Mouse (Mus musculus) heart, embryonic 13.5 days (tissue): ENCODE data around the gene Arhgap23. TPM values are rescaled to one million over a fixed set of nuclear protein-coding genes. Genes with fewer than 3 reads are reported as not detected.

ENCODE experiments used
- ATAC-seq: fragments of 200-750 bp; cut with Nextera tagmentation; 2 replicates; pipeline ENCODE4 v1.8.0; 2017; ENCODE audit warnings: moderate TSS enrichment; ENCODE audit not compliant: insufficient number of reproducible peaks, low FRiP score, low TSS enrichment; ENCODE audit errors: extremely low read depth
- H3K27ac ChIP-seq: fragments of 300-500 bp; sonication (generic); replicated peaks from 2 replicates; pipeline ENCODE4 v1.5.1; 2015; ENCODE audit warnings: moderate library complexity, mild to moderate bottlenecking, inconsistent platforms
- H3K27me3 ChIP-seq: fragments of 300-500 bp; sonication (generic); replicated peaks from 2 replicates; pipeline ENCODE4 v1.6.1; 2015; ENCODE audit warnings: mild to moderate bottlenecking, inconsistent platforms
- H3K36me3 ChIP-seq: fragments of 300-500 bp; sonication (generic); 2 replicates; pipeline ENCODE4 v1.6.1; 2015; ENCODE audit warnings: mild to moderate bottlenecking, inconsistent platforms
- H3K4me1 ChIP-seq: fragments of 300-500 bp; sonication (generic); 2 replicates; pipeline ENCODE4 v1.6.1; 2015; ENCODE audit warnings: inconsistent platforms
- H3K4me2 ChIP-seq: fragments of 300-500 bp; sonication (generic); 2 replicates; pipeline ENCODE4 v1.6.1; 2015; ENCODE audit warnings: inconsistent platforms, mild to moderate bottlenecking, moderate library complexity
- H3K4me3 ChIP-seq: fragments of 300-500 bp; sonication (generic); 2 replicates; pipeline ENCODE4 v1.5.1; 2015; ENCODE audit warnings: moderate library complexity, mild to moderate bottlenecking, inconsistent platforms
- H3K9ac ChIP-seq: fragments of 300-500 bp; sonication (generic); 2 replicates; pipeline ENCODE4 v1.6.1; 2015; ENCODE audit warnings: inconsistent platforms, mild to moderate bottlenecking, moderate library complexity
- H3K9me3 ChIP-seq: fragments of 300-500 bp; sonication (generic); 2 replicates; pipeline ENCODE4 v1.6.1; 2016; ENCODE audit warnings: inconsistent platforms
- WGBS: fragments of 180-500 bp; shearing (Covaris S2); methylation state at CpG from one replicate; pipeline ENCODE4 v1.1.7; 2015; ENCODE audit warnings: mixed read lengths; 5-methylcytosine and 5-hydroxymethylcytosine counted together
- polyA plus RNA-seq: library from polyadenylated mRNA; unstranded; fragments of >200 nt; fragmentation: Nextera tagmentation; extraction: Ambion mirVana; gene quantifications from 2 replicates; pipeline ENCODE4 v1.2.1, GENCODE M21; 2015

Arhgap23 gene
- polyA plus RNA-seq, 1 experiment from 2014 or later, result 6.9 TPM

DNA sequence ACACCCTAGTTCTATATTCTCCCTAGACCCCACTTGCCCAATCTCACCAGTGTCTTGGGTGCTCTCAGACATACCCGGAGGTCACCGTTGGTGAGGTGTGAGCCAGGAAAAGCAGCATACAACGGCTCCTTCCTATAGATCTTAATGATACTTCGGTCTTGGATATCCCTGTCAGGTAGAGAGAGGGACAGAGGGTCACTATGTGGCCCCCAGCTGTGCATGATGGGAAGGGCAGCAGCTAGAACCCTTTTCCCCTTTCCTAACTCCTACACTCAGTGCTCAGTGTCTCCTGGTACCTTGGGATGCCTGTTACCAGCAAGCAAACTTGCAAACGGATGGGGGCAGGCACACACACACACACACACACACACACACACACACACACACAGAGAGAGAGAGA is 120.3 kb downstream of the Arhgap23 start:
- H3K9me3 ChIP-seq, result no peaks in the 10 kb centered on the region
- no peak overlapping the region for H3K4me3 ChIP-seq
- H3K27ac ChIP-seq, result no peak overlapping the region
- WGBS, result 43% methylated on average over 5 of the region's 5 CpGs
- ATAC-seq, result no peak
- H3K27me3 ChIP-seq, result peaks cover 97% of the 10 kb centered on the region
- no peak overlapping the region for H3K4me2 ChIP-seq
- H3K36me3 ChIP-seq, result no peaks in the 10 kb centered on the region
- H3K9ac ChIP-seq, result no peak overlapping the region
- peaks cover 45% of the 10 kb centered on the region for H3K4me1 ChIP-seq

DNA sequence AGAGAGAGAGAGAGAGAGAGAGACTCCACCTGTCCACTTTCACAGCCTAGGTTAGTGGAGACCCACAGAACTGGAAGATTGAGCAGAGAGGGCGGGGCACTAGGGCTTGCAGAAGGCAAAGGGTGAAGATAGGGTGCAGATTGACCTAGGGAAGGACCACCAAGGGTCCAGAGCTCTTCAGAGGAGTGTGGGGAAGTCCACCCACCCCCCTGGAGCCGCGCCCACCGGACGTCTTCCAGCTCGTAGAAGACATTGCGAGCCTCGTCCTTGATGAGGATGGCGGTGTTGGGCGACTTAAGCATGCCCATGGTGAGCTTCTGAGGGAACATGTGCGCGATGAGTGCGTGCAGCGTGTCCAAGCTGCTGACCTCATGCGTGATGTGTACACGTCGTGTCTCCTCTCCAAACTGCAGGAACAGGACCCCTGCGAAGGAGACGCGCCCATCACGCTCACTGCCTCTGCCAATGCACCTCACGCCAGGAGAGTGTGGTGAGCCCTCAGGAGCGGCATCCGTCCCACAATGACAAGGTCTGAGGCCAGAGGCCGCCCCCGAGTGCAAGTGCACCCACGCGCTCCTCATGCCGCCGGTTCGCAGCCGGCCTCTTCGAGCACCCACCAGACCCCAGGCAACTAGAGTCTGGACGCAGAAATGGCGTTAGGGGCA is 120.9 kb downstream of the Arhgap23 start:
- WGBS, result 11% methylated on average over 35 of the region's 35 CpGs
- peak overlapping the region; percentile 77 for H3K4me2 ChIP-seq

DNA sequence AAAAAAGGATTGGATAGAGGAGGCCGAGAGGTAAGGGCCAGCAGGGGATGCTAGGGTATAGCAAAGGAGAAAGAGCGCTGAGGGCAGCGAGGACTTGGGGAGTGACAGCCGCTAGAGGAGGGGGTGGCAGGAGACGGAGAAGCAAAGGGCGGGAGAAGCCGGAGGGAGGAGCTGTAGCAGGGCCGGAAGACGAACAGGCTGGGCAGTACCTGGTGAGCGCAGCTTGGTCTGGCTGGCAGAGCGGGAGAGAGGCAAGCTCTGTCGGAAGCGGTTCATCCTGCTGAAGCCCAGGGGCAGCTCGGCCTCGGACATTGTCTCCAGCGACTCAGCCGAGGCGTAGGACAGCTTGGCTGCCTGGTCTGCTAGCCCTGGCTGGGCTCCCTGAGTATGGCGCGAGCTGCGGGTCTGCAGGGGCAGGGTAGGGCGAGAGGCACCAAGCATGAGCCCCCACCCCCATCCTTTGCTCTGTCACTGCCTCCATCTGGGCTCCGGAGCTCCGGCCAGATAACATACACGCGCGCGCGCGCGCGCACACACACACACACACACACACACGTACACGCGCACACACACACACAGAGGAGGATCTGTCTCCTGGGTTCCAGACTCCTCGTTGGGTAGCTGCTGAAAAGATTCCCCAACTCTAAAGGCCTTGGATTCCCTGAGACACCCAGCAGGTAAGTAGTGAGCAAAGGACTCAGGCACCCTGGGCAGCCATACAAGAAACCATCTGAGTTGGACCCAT is 121.7 kb downstream of the Arhgap23 start:
- under 1% methylated on average over 36 of the region's 36 CpGs for WGBS
- H3K4me3 ChIP-seq, result peak overlapping the region; percentile 53

More for the DNA sequence above, 120.9 kb downstream of the Arhgap23 start:
- no peak for ATAC-seq
- Histone ChIP-seq H3K27me3 (peaks cover 97% of the 10 kb centered on the region), H3K4me3 (peak overlapping the region; percentile 53), H3K9me3 (no peaks in the 10 kb centered on the region), H3K4me1 (peaks cover 43% of the 10 kb centered on the region), H3K36me3 (no peaks in the 10 kb centered on the region), H3K9ac (peak overlapping the region; percentile 72), H3K27ac (no peak overlapping the region)

DNA sequence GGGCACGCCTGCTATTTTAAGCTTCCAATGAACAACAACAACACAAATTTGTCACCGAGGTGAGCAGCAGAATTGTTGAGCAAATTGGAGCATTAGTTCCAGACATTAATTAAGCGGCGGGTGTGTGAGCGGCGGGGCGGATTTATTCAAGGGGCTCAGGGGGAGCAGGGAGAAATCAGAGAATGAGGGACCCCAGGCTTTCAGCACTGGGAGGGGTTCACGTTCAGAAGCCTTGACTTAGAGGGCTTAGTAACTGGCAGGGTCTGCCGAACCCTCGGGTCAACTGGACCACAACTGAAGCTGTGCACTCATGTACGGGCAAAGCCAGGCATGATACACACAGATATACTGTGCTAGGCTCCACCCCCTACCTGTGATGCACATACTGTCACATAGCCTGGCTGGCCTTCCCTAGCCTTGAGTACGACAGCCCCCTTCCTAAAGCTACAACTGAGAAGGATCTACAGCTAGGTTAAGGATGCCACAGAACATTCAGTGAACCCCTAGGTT is 122.3 kb downstream of the Arhgap23 start:
- Histone ChIP-seq H3K27me3 (peaks cover 98% of the 10 kb centered on the region), H3K27ac (no peak overlapping the region), H3K4me2 (peak overlapping the region; percentile 77), H3K9ac (no peak overlapping the region), H3K4me1 (peaks cover 31% of the 10 kb centered on the region), H3K9me3 (no peaks in the 10 kb centered on the region), H3K36me3 (no peaks in the 10 kb centered on the region), H3K4me3 (peak overlapping the region; percentile 53)
- WGBS, result 31% methylated on average over 12 of the region's 12 CpGs
- no peak for ATAC-seq

More for the DNA sequence above, 121.7 kb downstream of the Arhgap23 start:
- peaks cover 37% of the 10 kb centered on the region for H3K4me1 ChIP-seq
- no peaks in the 10 kb centered on the region for H3K9me3 ChIP-seq
- ATAC-seq, result no peak
- no peaks in the 10 kb centered on the region for H3K36me3 ChIP-seq
- H3K9ac ChIP-seq, result peak overlapping the region; percentile 72
- peak overlapping the region; percentile 77 for H3K4me2 ChIP-seq
- no peak overlapping the region for H3K27ac ChIP-seq
- peaks cover 98% of the 10 kb centered on the region for H3K27me3 ChIP-seq

DNA sequence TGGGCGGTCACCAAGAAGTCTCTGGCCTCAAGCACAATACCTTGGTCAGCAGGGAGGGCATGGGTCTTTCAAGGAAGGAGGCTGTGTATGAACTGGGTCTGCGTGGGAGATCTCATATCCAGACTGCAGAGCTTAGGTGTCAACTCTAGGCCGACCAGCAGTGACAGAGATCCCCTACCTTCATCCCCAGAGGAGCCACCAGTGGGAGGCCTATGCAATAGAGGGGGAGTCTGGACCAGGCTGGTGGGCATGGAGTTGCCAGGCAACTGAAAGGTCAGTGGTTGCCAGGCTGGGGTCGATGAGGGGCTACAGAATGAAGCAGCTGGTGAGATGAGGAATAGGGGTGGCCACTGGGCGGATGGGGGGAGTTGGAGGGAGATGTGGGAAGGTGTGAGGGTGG is 124.3 kb downstream of the Arhgap23 start:
- WGBS, result 65% methylated on average over 5 of the region's 5 CpGs
- Histone ChIP-seq H3K9me3 (no peaks in the 10 kb centered on the region), H3K4me1 (peaks cover 20% of the 10 kb centered on the region), H3K4me3 (no peak overlapping the region), H3K4me2 (no peak overlapping the region), H3K27ac (no peak overlapping the region), H3K27me3 (peaks cover 98% of the 10 kb centered on the region), H3K36me3 (no peaks in the 10 kb centered on the region), H3K9ac (no peak overlapping the region)
- no peak for ATAC-seq

DNA sequence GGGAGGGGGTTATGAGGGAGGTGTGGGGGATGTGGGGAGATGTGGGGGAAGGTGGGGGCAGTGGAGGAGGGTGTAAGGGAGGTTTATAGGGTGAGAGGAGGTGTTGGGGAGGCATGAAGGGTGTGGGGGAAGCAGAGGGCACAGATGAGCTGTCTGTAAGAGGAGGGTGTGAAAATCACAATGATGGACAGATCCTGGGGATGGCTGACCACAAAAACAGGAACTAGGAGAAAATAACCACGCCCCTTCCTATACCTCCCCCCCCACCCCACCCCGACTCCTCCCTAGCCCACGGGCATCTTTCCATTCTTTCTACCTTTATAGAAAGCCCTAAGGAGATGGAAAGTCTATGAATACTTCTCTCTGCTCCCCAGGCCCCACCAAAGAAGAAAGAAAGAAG is 124.8 kb downstream of the Arhgap23 start:
- H3K4me2 ChIP-seq, result no peak overlapping the region
- ATAC-seq, result no peak
- no peaks in the 10 kb centered on the region for H3K36me3 ChIP-seq
- H3K4me1 ChIP-seq, result peaks cover 14% of the 10 kb centered on the region
- H3K9me3 ChIP-seq, result no peaks in the 10 kb centered on the region
- H3K9ac ChIP-seq, result no peak overlapping the region
- no peak overlapping the region for H3K4me3 ChIP-seq
- H3K27ac ChIP-seq, result no peak overlapping the region
- WGBS, result 59% methylated on average over 3 of the region's 3 CpGs
- H3K27me3 ChIP-seq, result peaks cover 98% of the 10 kb centered on the region

DNA sequence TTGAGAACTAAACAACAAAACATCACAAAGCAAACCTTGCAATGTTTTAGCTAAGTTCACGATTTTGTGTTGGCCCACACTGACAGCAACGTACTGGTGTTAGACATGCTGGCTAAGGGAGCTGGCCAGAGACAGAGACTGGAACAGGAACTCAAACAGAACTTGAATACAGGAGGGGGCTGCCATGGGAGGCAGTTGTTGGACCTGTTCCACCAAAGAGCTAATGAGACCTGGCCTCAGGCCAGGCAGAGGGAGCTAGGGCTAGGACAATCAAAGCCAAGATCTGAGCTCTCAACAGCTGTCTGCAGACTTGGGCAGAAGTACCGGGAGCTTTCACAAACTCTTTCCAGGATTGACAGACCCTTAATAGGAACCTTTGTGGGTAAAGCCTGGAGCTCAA is 125.3 kb downstream of the Arhgap23 start:
- Histone ChIP-seq H3K9ac (no peak overlapping the region), H3K27ac (no peak overlapping the region), H3K27me3 (peaks cover 98% of the 10 kb centered on the region), H3K4me1 (peaks cover 12% of the 10 kb centered on the region), H3K9me3 (no peaks in the 10 kb centered on the region), H3K4me3 (no peak overlapping the region), H3K4me2 (no peak overlapping the region), H3K36me3 (no peaks in the 10 kb centered on the region)
- 37% methylated on average over 3 of the region's 3 CpGs for WGBS
- no peak for ATAC-seq

DNA sequence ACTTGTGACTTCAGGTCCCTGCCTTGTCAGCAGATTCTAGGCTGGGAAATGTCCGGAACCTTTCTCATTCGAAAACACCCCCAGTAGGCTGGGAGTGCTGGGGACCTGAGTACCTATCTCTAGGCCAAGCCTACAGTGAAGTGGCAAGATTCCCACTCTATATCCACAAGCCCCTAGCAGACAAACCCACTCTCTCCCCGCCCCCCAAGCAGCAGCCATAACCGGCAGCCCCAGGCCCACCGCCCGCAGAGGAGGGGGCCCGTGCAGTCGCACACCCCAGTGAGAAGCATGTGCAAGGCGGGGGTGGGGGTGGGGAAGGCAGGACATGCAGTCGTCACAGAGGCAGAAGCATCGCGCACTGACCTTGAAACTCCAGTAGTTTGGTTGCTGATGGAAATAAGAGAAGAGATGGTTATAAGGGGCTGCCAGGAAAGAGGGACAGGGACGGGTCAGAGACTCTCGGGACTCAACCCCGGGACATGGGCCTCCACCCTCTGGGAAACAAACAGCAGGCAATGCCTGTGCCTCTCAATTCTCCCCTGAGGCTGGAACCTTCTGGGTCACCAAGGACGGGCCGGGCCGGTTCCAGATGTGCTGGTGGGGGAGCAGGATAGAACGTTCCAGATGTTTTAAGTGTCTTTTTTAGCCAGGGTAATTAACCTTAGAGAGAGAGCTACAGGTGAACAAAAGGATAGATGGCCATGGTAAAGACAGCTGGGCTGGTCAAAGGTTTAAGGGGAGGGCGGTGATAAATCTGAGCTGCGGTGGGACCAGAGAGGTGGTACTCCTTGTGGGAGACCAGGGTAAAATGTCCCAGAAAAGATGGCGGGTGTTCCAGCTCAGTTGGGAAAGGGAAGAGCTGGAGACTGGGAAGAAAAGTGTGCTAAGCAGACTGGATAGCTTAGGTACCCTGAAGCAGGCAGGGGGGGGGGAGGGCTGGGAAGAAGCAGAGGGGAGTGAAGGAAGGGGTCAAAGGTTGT is 127.1 kb downstream of the Arhgap23 start:
- no peak overlapping the region for H3K4me2 ChIP-seq
- 73% methylated on average over 22 of the region's 22 CpGs for WGBS

DNA sequence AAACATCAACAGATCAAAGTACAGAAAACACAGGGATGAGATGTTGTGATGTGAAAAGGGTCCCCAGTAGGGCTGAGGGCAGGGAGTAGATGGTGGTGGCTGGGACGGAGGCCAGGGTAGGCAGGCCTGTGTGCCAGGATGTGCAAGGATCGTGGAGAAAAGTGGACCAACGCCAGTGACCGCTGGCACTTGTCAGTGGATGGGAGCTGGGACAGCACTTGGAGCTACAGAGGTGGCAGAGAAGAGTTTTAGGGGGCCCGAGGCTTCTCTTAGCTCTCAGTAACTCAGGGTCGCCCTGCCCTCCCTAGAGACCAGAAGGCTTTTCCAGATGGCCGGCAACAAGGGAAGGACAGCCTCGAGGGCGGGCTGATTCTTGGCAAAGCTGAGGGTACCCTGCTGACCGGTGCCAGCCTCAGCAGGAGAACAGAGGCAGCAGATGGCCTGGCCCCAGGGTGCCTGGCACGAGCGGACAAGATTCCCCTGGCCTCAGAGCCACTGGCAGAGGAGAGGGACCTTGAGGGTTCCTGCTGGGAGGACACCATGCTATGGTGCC is 127.9 kb downstream of the Arhgap23 start:
- H3K4me1 ChIP-seq, result peaks cover 13% of the 10 kb centered on the region
- ATAC-seq, result no peak
- H3K36me3 ChIP-seq, result no peaks in the 10 kb centered on the region
- no peak overlapping the region for H3K4me2 ChIP-seq
- no peaks in the 10 kb centered on the region for H3K9me3 ChIP-seq
- H3K4me3 ChIP-seq, result no peak overlapping the region
- no peak overlapping the region for H3K27ac ChIP-seq
- peaks cover 98% of the 10 kb centered on the region for H3K27me3 ChIP-seq
- WGBS, result 51% methylated on average over 12 of the region's 12 CpGs
- H3K9ac ChIP-seq, result no peak overlapping the region

More for the DNA sequence above, 127.1 kb downstream of the Arhgap23 start:
- no peak overlapping the region for H3K27ac ChIP-seq
- peaks cover 98% of the 10 kb centered on the region for H3K27me3 ChIP-seq
- H3K9ac ChIP-seq, result no peak overlapping the region
- H3K4me3 ChIP-seq, result no peak overlapping the region
- no peaks in the 10 kb centered on the region for H3K36me3 ChIP-seq
- H3K9me3 ChIP-seq, result no peaks in the 10 kb centered on the region
- ATAC-seq, result no peak
- peaks cover 13% of the 10 kb centered on the region for H3K4me1 ChIP-seq

DNA sequence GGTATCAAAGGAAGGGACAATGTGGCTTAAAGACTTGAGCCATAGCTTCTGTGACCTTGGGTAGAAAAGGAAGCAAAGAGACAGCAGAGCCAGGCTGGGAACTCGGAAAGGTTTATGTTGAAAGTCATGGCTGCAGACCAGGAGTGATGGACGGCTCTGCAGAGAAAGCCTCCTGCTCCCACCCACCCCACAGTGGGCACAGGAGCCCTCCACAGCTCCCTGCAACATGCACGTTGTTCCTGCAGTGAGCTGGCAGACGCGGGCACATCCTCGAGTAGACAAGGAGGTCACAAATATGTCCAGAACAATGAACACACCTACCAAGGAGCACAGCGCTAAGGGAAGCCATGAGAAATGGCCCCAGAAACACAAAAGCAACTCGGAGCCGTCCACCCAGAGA is 128.6 kb downstream of the Arhgap23 start:
- no peak overlapping the region for H3K27ac ChIP-seq
- H3K4me3 ChIP-seq, result no peak overlapping the region
- no peaks in the 10 kb centered on the region for H3K9me3 ChIP-seq
- H3K9ac ChIP-seq, result no peak overlapping the region
- H3K4me1 ChIP-seq, result peaks cover 13% of the 10 kb centered on the region
- H3K4me2 ChIP-seq, result no peak overlapping the region
- peaks cover 98% of the 10 kb centered on the region for H3K27me3 ChIP-seq
- WGBS, result 71% methylated on average over 9 of the region's 9 CpGs
- H3K36me3 ChIP-seq, result no peaks in the 10 kb centered on the region
- no peak for ATAC-seq
